Mouse (Mus musculus) heart, embryonic 12.5 days (tissue): Measurements from ENCODE around the gene Lrrc3c. TPM values are rescaled to one million over a fixed set of nuclear protein-coding genes. Genes with fewer than 3 reads are reported as not detected.

Source experiments
- ATAC-seq: fragments of 200-750 bp; cut with Nextera tagmentation; 2 replicates; pipeline ENCODE4 v1.8.0; 2017; ENCODE audit warnings: moderate TSS enrichment, moderate library complexity; ENCODE audit not compliant: insufficient number of reproducible peaks, low FRiP score
- H3K27ac ChIP-seq: fragments of 300-500 bp; sonication (generic); 2 replicates; pipeline ENCODE4 v1.5.1; 2016; ENCODE audit warnings: mild to moderate bottlenecking, moderate library complexity; ENCODE audit not compliant: poor library complexity, severe bottlenecking
- H3K27me3 ChIP-seq: fragments of 300-500 bp; sonication (generic); replicated peaks from 2 replicates; pipeline ENCODE4 v1.6.1; 2016; ENCODE audit warnings: mild to moderate bottlenecking, moderate library complexity
- H3K36me3 ChIP-seq: fragments of 300-500 bp; sonication (generic); 2 replicates; pipeline ENCODE4 v1.6.1; 2016; ENCODE audit warnings: mild to moderate bottlenecking, moderate library complexity
- H3K4me1 ChIP-seq: fragments of 300-500 bp; sonication (generic); replicated peaks from 2 replicates; pipeline ENCODE4 v1.6.1; 2016; ENCODE audit warnings: mild to moderate bottlenecking
- H3K4me2 ChIP-seq: fragments of 300-500 bp; sonication (generic); 2 replicates; pipeline ENCODE4 v1.6.1; 2016; ENCODE audit warnings: mild to moderate bottlenecking, moderate library complexity
- H3K4me3 ChIP-seq: fragments of 300-500 bp; sonication (generic); 2 replicates; pipeline ENCODE4 v1.5.1; 2016; ENCODE audit warnings: mild to moderate bottlenecking
- H3K9ac ChIP-seq: fragments of 300-500 bp; sonication (generic); 2 replicates; pipeline ENCODE4 v1.6.1; 2016; ENCODE audit warnings: mild to moderate bottlenecking, moderate library complexity
- H3K9me3 ChIP-seq: fragments of 300-500 bp; sonication (generic); replicated peaks from 2 replicates; pipeline ENCODE4 v1.6.1; 2016; ENCODE audit warnings: mild to moderate bottlenecking, moderate library complexity
- WGBS: fragments of 180-500 bp; shearing (Covaris S2); methylation state at CpG from one replicate; pipeline ENCODE4 v1.1.7; 2016; 5-methylcytosine and 5-hydroxymethylcytosine counted together
- polyA plus RNA-seq: library from polyadenylated mRNA; unstranded; fragments of >200 nt; fragmentation: Nextera tagmentation; extraction: Ambion mirVana; gene quantifications from 2 replicates; pipeline ENCODE4 v1.2.1, GENCODE M21; 2016

Gene Lrrc3c
- not detected in 2 replicates for polyA plus RNA-seq

DNA sequence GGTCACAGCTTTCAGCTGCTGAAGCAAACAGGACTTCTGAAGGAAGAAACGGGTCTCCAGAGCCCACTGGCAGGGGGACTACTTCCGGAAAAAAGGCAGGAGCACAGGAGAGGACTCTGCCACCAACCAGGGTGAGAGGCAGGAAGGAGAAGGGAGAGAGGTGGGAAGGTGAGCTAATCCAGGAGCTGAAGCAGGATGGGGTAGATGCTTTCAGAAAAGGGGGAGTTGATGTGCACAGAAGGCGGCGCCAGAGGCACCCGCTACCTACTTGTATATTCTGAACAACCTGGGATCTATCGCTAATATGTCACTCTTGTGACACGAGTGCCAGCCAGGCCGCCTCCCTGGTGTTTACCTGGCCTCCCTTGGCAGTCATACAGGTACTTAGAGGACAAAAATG lies at the start of gene Lrrc3c:
Lrrc3c (plus strand) TSS at position 301 of the 400 bp plus-strand sequence.
- no peaks in the 10 kb centered on the region for H3K9me3 ChIP-seq
- 86% methylated on average over 8 of the region's 8 CpGs for WGBS
- H3K36me3 ChIP-seq = no peaks in the 10 kb centered on the region
- no peak within 1 kb of the TSS for H3K27ac ChIP-seq
- peaks cover 27% of the 10 kb centered on the region for H3K27me3 ChIP-seq
- ATAC-seq = no peak
- peaks cover 40% of the 10 kb centered on the region for H3K4me1 ChIP-seq
- peak within 1 kb of the TSS; percentile 27; the same call in 1 of the 2 replicates for H3K9ac ChIP-seq
- no peak within 1 kb of the TSS for H3K4me3 ChIP-seq
- peak within 1 kb of the TSS; percentile 31; the same call in 1 of the 2 replicates for H3K4me2 ChIP-seq

DNA sequence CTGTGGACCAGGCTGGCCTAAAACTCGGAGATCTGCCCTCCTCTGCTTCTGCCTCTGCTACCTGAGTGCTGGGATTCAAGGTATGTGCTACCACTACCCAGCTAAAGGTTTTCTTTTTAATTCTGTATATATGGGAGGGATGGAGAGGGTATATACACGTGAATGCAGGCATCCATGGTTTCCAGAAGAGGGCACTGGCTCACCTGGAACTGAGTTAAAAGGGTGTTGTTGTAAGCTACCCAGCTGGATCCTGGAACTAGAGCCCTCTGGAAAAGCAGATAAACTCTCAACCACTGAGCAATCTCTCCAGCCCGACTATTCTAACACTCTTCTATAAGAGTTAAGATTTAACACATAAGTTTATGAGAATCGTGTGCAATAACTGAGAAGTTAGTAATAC lies 48.7 kb upstream of the Lrrc3c start:
- peaks cover 11% of the 10 kb centered on the region for H3K4me1 ChIP-seq
- 57% methylated on average over 4 of the region's 4 CpGs for WGBS
- no peaks in the 10 kb centered on the region for H3K36me3 ChIP-seq
- ATAC-seq = no peak
- H3K9ac ChIP-seq = no peak overlapping the region
- no peak overlapping the region for H3K4me3 ChIP-seq
- no peak overlapping the region for H3K27ac ChIP-seq
- H3K4me2 ChIP-seq = no peak overlapping the region
- H3K27me3 ChIP-seq = peaks cover 50% of the 10 kb centered on the region
- H3K9me3 ChIP-seq = peaks cover 2% of the 10 kb centered on the region; the same call in 1 of the 2 replicates

DNA sequence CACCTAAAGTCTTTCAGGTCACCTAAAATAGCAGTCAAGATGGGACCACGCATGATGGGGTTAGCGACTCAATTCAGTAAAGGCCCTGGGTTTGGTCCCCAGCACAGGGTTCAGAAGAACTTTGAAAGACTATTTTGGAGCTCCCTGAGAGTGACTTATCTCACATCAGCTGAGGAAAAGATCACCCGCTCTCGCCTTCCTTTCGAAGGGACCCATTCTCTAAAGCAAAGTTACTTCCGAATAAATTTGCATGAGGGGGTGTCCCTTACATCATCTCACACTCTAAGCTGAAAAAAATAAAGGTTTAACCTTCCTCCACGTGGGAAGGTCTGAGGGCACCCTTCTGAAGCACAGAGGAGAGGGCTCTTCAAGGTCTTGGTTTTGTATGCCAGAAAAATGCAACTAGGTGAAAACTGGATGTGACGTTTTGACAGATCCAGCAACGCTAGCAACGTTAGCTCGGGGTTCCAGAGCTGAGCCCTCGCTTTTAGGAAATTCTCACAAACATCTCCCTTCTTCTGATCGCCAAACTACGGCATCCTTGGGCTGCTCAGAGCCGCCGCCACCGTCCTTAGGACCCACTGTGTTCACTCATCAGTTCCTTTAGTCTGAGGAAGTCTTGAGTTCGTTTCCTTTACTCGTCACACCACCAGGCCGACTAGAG lies 47.6 kb upstream of the Lrrc3c start:
- no peak overlapping the region for H3K27ac ChIP-seq
- H3K4me2 ChIP-seq = peak overlapping the region; percentile 82
- H3K36me3 ChIP-seq = no peaks in the 10 kb centered on the region
- ATAC-seq = no peak
- H3K27me3 ChIP-seq = peaks cover 46% of the 10 kb centered on the region
- peak overlapping the region; percentile 29; the same call in 1 of the 2 replicates for H3K9ac ChIP-seq
- H3K9me3 ChIP-seq = peaks cover 2% of the 10 kb centered on the region; the same call in 1 of the 2 replicates
- peak overlapping the region; percentile 74 for H3K4me3 ChIP-seq
- peaks cover 8% of the 10 kb centered on the region for H3K4me1 ChIP-seq
- WGBS = 18% methylated on average over 20 of the region's 20 CpGs

DNA sequence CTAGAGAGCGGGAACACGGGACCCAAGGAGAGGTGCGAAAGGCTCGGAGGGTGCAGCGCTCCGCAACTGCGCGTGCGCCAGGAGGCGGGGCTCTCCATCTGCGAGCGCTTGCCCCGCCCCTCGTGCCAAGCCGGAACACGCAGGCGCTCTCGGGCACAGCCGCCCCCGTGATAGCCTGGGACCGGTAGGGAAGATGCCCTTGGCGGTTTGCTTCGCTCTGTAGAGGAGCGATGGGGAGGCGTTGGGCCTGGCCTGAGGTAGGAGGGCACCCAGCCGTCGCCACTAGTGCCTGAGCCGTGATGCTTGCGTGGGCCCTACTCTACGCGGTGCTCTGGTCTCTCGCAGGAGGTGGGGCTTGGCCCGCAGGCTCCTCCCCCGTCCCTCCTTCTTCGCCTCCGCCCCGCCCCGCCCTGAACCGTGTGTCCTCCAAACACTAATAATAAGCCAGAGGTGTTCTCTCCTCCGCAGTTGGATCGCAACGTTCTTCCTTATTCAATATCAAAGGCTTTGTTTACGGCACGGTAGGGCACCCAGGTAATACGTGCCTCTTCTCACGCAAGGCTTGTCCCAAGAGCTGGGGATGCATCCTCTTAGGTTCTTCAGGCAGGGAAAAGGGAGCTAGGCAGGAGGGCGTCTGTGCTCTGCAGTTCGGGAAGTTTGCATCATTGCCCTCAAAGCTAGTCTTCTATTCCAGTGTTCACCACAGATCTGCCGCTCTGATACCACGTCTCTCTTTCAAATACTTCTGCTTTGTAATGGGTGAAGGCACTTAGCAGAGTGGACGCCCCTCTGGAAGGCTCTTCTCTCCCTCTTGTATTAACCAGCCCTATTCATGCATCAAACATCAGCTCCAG lies 46.9 kb upstream of the Lrrc3c start, which contains the start of gene Zpbp2:
Zpbp2 (plus strand) TSS at position 123 of the 854 bp plus-strand sequence.
- WGBS = under 1% methylated on average over 51 of the region's 51 CpGs
- peak within 1 kb of the TSS; percentile 74 for H3K4me3 ChIP-seq
- peaks cover 3% of the 10 kb centered on the region for H3K4me1 ChIP-seq
- peak within 1 kb of the TSS; percentile 70 for H3K27ac ChIP-seq
- H3K4me2 ChIP-seq = peak within 1 kb of the TSS; percentile 82
- H3K27me3 ChIP-seq = peaks cover 39% of the 10 kb centered on the region
- peak within 1 kb of the TSS; percentile 75 for H3K9ac ChIP-seq
- peak; percentile 97 for ATAC-seq
- peaks cover 2% of the 10 kb centered on the region; the same call in 1 of the 2 replicates for H3K9me3 ChIP-seq
- no peaks in the 10 kb centered on the region for H3K36me3 ChIP-seq

DNA sequence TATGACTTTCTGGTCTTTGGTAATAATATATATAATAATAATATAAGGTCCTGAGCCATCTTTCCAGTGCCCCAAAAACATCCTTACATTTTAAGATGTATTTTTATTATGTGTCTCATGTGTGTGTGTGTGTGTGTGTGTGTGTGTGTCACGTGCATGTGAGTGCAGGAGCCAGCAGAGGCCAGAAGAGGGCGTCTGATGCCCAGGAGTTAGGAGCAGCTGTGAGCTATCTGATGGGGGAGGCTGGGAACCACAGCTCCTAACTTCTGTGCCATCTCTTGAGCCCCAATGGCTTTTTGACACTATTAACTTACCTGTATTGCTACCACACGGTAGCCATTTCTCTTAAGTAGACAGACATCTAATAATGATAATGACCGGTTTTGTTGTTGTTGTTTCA lies 44.1 kb upstream of the Lrrc3c start:
- H3K4me1 ChIP-seq = peaks cover 3% of the 10 kb centered on the region
- peaks cover 15% of the 10 kb centered on the region for H3K27me3 ChIP-seq
- H3K9ac ChIP-seq = no peak overlapping the region
- H3K27ac ChIP-seq = no peak overlapping the region
- H3K9me3 ChIP-seq = peaks cover 2% of the 10 kb centered on the region; the same call in 1 of the 2 replicates
- no peak overlapping the region for H3K4me3 ChIP-seq
- H3K36me3 ChIP-seq = no peaks in the 10 kb centered on the region
- H3K4me2 ChIP-seq = no peak overlapping the region
- no peak for ATAC-seq
- WGBS = 81% methylated on average over 4 of the region's 4 CpGs

DNA sequence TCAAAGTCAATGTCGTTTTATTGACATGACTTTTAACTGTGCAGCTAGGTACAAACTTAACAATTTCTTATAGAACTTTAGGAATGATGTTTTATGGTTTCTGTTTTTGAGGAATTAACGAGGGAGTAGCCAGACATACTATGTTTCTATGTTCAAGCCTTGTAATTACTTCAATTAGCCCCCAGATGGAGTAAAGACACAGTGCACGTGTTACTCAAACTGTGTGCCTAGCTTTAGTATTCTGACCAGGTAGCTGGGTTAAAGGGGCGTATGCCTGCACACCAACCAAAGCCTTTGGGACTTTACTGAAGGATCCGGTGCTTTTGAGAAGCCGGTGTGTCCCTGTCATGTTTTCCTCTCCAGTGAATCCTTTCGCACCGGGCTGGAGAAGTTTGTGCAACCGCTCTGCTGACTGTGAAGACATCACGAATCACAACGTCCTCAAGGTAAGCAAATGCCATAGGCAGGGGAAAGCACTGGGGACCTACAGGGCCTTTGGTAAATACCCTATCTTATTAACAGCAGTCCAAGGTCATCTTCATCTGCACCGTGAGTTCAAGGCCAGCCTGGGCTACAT lies 42.9 kb upstream of the Lrrc3c start:
- Histone ChIP-seq H3K4me2 (no peak overlapping the region), H3K27me3 (peaks cover 7% of the 10 kb centered on the region), H3K4me1 (peaks cover 3% of the 10 kb centered on the region), H3K9ac (no peak overlapping the region), H3K4me3 (no peak overlapping the region), H3K27ac (no peak overlapping the region), H3K9me3 (no peaks in the 10 kb centered on the region), H3K36me3 (no peaks in the 10 kb centered on the region)
- ATAC-seq = no peak
- whole genome bisulfite sequencing = 70% methylated on average over 12 of the region's 12 CpGs

DNA sequence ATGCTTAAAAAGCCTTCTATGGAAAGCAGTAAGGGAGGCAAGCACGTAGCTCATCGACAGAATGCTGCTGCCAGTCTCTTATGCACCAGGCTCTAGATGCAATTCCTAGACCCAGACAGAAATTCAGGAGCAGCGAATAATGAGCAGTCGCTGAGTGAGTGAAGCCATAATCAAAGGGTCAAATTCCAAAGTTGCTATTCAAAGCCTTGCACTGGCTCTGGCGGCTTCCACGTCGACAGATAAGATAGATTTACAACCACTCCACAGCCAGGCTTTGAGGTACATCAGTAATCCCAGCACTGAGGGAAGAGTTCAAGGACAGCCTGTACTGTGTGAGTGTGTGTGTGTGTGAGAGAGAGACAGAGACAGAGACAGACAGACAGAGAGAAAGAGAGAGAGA lies 37.1 kb upstream of the Lrrc3c start:
- WGBS = 13% methylated on average over 7 of the region's 7 CpGs
- no peak overlapping the region for H3K4me2 ChIP-seq

DNA sequence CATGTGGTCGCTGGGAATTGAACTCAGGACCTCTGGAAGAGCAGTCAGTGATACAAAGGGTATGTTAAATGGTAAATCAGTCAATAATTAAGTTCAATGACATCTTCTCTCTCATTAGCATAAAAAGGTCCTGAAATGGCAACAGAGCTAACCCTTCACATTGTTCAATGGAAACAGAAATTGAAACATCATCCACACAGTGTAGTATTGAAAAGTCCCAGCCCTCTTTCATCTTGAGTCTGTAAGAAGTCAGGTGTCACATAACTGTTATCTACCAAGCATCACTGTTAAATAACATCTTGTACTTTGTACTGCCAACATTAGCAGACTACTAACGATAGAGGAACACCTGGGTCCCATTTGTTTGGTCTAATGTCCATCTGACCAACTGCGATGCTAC lies 35.1 kb upstream of the Lrrc3c start:
- Histone ChIP-seq H3K9ac (no peak overlapping the region), H3K4me1 (peaks cover 14% of the 10 kb centered on the region), H3K4me3 (no peak overlapping the region), H3K9me3 (0 out of 2 replicates have a peak, but pooled peaks cover 4% of the 10 kb centered on the region), H3K36me3 (no peaks in the 10 kb centered on the region), H3K4me2 (no peak overlapping the region), H3K27me3 (peaks cover 10% of the 10 kb centered on the region; the same call in 1 of the 2 replicates), H3K27ac (no peak overlapping the region)
- 85% methylated on average over 3 of the region's 3 CpGs for WGBS
- no peak for ATAC-seq

More for the DNA sequence above, 37.1 kb upstream of the Lrrc3c start:
- H3K9me3 ChIP-seq = no peaks in the 10 kb centered on the region
- H3K9ac ChIP-seq = no peak overlapping the region
- ATAC-seq = no peak
- H3K27me3 ChIP-seq = peaks cover 10% of the 10 kb centered on the region; the same call in 1 of the 2 replicates
- H3K4me3 ChIP-seq = no peak overlapping the region
- H3K36me3 ChIP-seq = no peaks in the 10 kb centered on the region
- peak overlapping the region; percentile 56 for H3K27ac ChIP-seq
- peaks cover 14% of the 10 kb centered on the region for H3K4me1 ChIP-seq

DNA sequence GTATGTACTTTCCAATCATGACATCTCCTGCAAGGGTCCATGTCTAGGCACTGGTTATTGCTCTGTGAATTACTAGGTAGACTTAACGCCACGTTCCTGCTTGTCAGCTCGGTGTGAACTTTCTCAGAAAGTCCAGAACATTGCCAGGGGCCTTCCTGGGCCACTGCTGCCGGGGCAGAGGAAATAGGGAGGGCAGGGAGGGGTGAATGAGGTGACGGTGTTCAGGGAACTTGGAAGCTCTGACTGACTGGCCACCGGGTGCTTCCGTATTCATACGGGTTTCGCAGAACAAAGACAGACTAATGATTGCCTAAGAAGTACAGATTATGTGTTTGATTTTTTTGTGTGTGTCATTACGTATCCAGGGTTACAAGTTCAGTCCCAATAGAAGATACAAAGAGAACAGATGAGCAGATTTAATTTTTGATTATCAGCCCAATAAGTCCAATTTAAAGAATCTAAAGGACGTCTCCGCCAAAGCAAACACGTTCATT lies 34.1 kb upstream of the Lrrc3c start:
- Histone ChIP-seq H3K9me3 (0 out of 2 replicates have a peak, but pooled peaks cover 4% of the 10 kb centered on the region), H3K4me1 (peaks cover 14% of the 10 kb centered on the region), H3K9ac (no peak overlapping the region), H3K27ac (no peak overlapping the region), H3K36me3 (no peaks in the 10 kb centered on the region), H3K4me2 (no peak overlapping the region), H3K27me3 (peaks cover 9% of the 10 kb centered on the region; the same call in 1 of the 2 replicates), H3K4me3 (no peak overlapping the region)
- WGBS = 75% methylated on average over 13 of the region's 13 CpGs
- ATAC-seq = no peak

DNA sequence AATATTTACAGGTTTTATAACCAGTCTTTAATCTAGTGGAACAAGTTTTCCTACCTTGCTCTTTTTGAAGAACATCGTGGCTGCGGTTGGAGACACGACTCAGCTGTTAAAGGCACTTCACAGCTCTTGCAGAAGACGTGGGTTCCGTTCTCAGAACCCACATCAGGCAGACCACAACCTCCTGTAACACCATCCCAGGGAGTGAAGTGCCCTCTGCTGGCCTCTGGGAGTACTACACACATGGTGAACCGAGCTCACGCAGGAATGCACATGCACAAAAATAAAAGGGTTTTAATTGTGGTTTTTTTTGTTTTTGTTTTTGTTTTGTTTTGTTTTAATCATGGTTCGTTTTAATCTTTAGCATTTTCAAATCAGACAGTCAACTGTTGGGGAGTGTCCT lies 29.8 kb upstream of the Lrrc3c start:
- Histone ChIP-seq H3K4me3 (no peak overlapping the region), H3K27me3 (no peaks in the 10 kb centered on the region), H3K9me3 (0 out of 2 replicates have a peak, but pooled peaks cover 4% of the 10 kb centered on the region), H3K4me1 (no peaks in the 10 kb centered on the region; the same call in 1 of the 2 replicates), H3K27ac (no peak overlapping the region), H3K36me3 (no peaks in the 10 kb centered on the region), H3K9ac (no peak overlapping the region), H3K4me2 (no peak overlapping the region)
- no peak for ATAC-seq
- WGBS = 82% methylated on average over 8 of the region's 8 CpGs
